Mouse (Mus musculus) CD4-positive helper T cell, adult 2 months (primary cell): ENCODE data around the gene Efcab12.
"Not testable (repeated sequence)": the region's sequence is repeated elsewhere in the genome, so short reads cannot be mapped to it uniquely, and the experiment has no call there.

Experiments
- DNase-seq: peaks from one replicate; pipeline ENCODE4 v3.0.0-alpha.2; 2012; ENCODE audit warnings: low read depth, missing footprints, low spot score

Gene Efcab12

GRCm38 (mm10) chr6:115838161-115838597, at the start of gene Efcab12:
TSS of gene Efcab12 (minus strand) at chr6:115838412.
- DNase-seq: peak; percentile 79

- DNase-seq: no peak
These were observed 48.7 kb upstream of the Efcab12 start for GRCm38 (mm10) chr6:115886894-115887293.

DNA sequence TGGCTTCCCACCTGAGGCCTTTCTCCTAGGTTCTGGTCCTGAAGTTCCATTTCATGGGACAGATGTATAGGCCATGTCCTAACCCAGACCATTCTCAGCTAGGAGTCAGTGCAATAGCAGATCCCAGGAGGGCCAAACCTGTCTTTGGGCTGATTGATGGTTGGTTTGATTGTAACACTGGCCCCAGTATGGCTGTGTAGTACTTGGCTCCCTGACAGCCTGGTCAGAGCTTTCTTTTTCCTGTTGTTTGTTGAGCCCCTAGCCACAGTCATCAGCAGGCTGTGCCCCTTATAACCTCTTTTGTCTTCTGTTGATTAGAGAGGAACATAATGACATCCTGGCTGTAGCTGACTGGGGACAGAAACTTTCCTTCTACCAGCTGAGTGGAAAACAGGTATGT, 45.8 kb upstream of the Efcab12 start:
- DNase-seq: no peak

GRCm38 (mm10) chr6:115880751-115881150, 42.5 kb upstream of the Efcab12 start:
- DNase-seq: no peak

- DNase-seq: no peak
These were observed 41.5 kb upstream of the Efcab12 start for GRCm38 (mm10) chr6:115879736-115880135.

- DNase-seq: no peak
These were observed 40.5 kb upstream of the Efcab12 start for GRCm38 (mm10) chr6:115878694-115879093.

GRCm38 (mm10) chr6:115877239-115877638, 39.0 kb upstream of the Efcab12 start:
- no peak for DNase-seq

- not testable (repeated sequence) for DNase-seq
These were observed 33.1 kb upstream of the Efcab12 start for GRCm38 (mm10) chr6:115871318-115871717.

DNA sequence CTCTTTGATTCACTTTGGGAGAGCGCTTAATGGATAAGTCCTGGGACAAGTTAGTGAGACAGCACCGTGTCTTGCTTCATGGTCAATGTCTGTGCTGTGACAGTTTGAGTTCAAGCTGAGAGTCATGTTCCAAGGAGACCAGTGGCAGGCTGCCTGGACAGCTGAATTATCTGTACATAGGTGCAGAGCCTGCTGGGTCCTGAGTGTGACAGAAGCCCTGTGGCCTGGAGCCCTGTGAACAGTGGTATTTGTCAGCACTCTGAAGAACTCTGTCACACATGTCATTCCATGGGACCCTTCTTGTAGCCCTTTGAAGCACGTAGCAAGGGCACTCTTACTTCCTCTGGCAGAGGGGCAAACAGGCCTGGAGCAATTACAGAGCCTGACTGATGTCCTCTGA, 28.9 kb upstream of the Efcab12 start:
- DNase-seq: not testable (repeated sequence)

GRCm38 (mm10) chr6:115865246-115865645, 27.0 kb upstream of the Efcab12 start:
- DNase-seq: no peak

DNA sequence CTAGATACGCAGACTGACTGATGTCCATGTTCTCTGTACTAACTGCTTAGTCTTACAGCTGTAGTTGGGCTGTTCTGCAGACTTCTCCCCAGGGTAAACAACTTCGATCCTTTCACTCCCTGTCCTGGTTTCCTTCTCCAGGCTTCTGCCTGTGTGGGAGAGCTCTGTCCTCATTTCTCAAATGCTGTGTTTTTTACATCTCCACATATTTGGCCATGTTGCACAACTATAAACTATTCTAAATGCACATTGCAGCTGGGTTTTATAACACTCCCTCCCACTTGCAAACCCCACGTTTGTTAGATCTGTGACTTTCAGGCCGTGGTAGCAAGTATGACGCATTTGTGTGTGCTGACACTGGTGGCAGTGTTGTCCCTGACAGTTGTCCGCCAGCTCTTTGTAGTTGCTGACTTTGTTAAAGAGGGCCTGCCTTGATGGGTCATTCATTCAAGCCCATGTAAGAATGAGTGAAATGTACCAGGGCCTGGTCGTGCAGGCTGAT, 25.2 kb upstream of the Efcab12 start:
- no peak for DNase-seq

DNA sequence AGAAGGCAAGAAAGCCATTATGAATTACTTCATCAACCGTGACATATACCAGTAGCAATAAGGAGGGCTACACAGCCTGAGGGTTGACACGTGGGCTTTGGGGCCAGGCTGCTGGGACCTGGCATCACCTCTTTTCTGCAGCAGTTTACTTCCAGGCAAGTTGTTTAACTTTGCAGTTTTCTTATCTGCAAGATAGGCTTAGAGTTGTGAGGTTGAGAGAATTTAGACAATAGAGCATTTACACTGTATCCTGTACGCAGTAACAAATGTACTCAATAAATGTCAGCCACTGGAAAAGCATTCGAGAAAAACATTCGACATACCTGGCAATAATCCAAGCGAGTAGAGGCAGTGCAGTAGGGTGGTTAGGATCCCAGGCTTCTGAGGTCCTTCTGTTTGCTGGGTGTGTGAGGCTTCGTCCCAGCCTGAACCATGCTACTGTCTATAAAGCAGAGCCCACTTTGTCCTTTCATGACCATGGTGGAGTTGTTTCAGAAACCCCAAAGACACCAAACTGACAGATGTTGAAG, 21.9 kb upstream of the Efcab12 start:
- DNase-seq: no peak

GRCm38 (mm10) chr6:115859258-115859657, 21.0 kb upstream of the Efcab12 start:
- no peak for DNase-seq

GRCm38 (mm10) chr6:115856361-115856745, 18.1 kb upstream of the Efcab12 start:
- DNase-seq: no peak

- DNase-seq: no peak
These were observed 17.6 kb upstream of the Efcab12 start for GRCm38 (mm10) chr6:115855733-115856360.

DNA sequence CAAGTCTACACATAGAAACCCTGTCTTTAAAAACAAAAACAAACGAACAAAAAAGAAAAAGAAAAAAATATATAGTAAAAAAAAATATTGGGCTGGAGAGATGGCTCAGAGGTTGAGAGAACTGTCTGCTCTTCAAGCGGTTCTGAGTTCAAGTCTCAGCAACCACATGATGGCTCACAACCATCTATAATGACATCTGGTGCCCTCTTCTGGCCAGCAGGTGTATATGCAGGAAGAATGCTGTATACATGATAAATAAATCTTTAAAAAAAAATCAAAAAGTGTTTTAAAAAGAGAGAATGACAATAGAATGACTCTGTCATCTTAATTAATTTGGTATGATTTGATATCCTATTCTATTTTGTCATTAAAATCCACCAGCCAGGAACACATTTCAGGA, 16.2 kb upstream of the Efcab12 start:
- peak; percentile 57 for DNase-seq

- no peak for DNase-seq
These were observed 15.8 kb upstream of the Efcab12 start for GRCm38 (mm10) chr6:115853985-115854384.

DNA sequence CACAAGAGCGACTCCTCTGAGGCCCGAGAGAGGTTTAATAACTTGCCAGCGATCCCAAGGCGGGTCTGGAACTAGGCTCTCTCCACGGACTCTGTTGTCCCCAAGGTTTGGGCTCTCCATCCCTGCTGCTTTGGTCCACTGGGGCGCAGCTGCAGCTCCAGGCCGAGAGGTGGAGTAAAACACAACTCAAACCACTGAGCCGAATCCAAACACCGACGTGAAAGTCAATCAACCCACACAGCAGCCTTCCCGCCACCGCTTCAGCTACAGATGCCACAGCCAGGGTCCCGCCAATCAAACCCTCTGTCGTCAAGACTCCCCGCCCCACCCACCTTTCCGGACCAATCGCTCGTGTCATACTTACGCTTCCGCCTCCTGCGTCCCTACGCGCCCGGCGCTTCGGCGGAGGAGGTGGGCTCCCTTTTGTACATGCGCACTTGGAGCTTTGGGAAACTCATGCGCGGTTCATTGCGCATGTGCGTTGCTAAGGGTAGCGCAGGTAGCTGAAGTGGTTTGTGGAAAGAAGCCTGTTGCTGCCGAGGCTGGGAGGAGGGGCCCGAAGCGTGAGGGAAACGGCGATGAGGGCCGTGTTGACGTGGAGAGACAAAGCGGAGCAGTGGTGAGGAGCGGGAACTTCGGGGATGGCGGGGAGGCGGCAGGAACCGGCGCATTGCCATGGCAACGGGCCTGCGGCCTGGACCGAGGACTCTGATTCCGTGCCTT, 15.0 kb upstream of the Efcab12 start, which contains the start of the genes Mbd4 and Ift122:
Mbd4 (minus strand) TSS at position 281 of the 723 bp plus-strand sequence.
Ift122 (plus strand) TSS at position 380 of the 723 bp plus-strand sequence.
- DNase-seq: peak; percentile 100

DNA sequence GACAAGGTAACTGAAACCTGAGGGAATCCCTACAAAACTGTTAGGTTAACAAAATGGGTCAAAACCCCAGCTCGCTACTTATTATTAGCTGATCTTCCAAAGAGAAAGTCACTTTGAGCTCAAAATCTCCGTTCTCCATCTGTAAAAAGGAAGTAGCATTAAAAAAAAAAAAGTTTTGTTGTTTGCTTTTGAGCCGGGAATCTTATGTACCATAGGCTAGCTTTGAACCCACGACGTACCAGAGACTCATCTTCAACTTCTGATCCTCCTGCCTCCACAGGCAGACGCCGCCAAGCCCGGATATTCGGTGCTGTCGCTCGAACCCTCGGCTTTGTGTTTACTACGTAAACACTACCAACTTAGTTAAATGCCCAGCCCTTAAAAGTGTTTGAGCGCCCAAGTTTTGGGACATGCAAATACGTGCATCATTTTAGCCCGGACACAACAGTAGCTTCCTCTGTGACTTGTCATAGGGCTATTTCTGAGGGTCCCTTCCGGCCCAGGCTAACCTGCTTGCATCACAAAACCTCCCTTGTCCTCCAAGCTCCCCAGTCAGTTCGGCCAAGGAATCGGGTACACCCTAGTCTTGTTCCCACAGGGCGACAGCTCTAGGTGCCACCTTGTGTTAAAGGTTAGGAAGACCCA, 14.4 kb upstream of the Efcab12 start:
- no peak for DNase-seq

- no peak for DNase-seq
These were observed 10.5 kb upstream of the Efcab12 start for GRCm38 (mm10) chr6:115848598-115849304.

- DNase-seq: peak; percentile 77
These were observed 8.6 kb upstream of the Efcab12 start for GRCm38 (mm10) chr6:115846640-115847411.
